Mouse (Mus musculus) adrenal gland, postnatal 36 days (tissue): ENCODE results near the gene Olfr412. TPM values are rescaled to one million over a fixed set of nuclear protein-coding genes. Genes with fewer than 3 reads are reported as not detected.
A peak's percentile ranks its signal among the peaks of the same experiment; 100 is the strongest.

Experiments
- DNase-seq, 2 experiments: peaks; one replicate each; pipeline ENCODE4 v3.0.0; 2021; ENCODE audit warnings: mixed read lengths in 1 of 2
- long read RNA-seq, 2 experiments: library from polyadenylated mRNA; stranded (forward); transcript quantifications; one replicate each; pipeline ENCODE4 v2.0.0; 2021; ENCODE audit warnings: borderline sequencing depth in 2 of 2
- total RNA-seq, 2 experiments: library from RNA; stranded (reverse); gene quantifications; 2 replicates each; pipeline ENCODE4 v1.2.3; 2021

The Olfr412 gene
- total RNA-seq: not detected
- long read RNA-seq, experiment 1: 0 reads
- long read RNA-seq, experiment 2: 0 reads

GRCm38 (mm10) chr11:74361769-74362168 is at the start of gene Olfr412:
Olfr412 (plus strand) TSS chr11:74362069.
- no peak for DNase-seq

GRCm38 (mm10) chr11:74326044-74326443 is 35.8 kb upstream of the Olfr412 start:
- no peak for DNase-seq

- DNase-seq: no peak
Measured at GRCm38 (mm10) chr11:74328781-74329180, 33.1 kb upstream of the Olfr412 start.

GRCm38 (mm10) chr11:74337931-74338330 is 23.9 kb upstream of the Olfr412 start, which contains the start of gene Olfr410:
Olfr410 (minus strand) TSS chr11:74338031.
- DNase-seq: no peak

GRCm38 (mm10) chr11:74352550-74352949 is 9.3 kb upstream of the Olfr412 start, which contains the start of gene Olfr411:
Olfr411 (minus strand) TSS chr11:74352650.
- no peak for DNase-seq

- DNase-seq: peak; percentile 75 to 78
Measured at GRCm38 (mm10) chr11:74371393-74372100, 9.7 kb downstream of the Olfr412 start.

GRCm38 (mm10) chr11:74376847-74377246 is 15.0 kb downstream of the Olfr412 start:
- peak; percentile 47 to 72 for DNase-seq

- DNase-seq: peak; percentile 49 to 57
Measured at GRCm38 (mm10) chr11:74379166-74379873, 17.5 kb downstream of the Olfr412 start.

GRCm38 (mm10) chr11:74385674-74386073 is 23.8 kb downstream of the Olfr412 start:
- peak; percentile 38 to 46 for DNase-seq

GRCm38 (mm10) chr11:74387203-74387602 is 25.3 kb downstream of the Olfr412 start:
- no peak for DNase-seq

GRCm38 (mm10) chr11:74391899-74392298 is 30.0 kb downstream of the Olfr412 start:
- no peak for DNase-seq

- DNase-seq: no peak
Measured at GRCm38 (mm10) chr11:74392903-74393302, 31.0 kb downstream of the Olfr412 start.

- peak; percentile 67 to 74 for DNase-seq
Measured at GRCm38 (mm10) chr11:74393489-74393888, 31.6 kb downstream of the Olfr412 start.

- peak; percentile 64 to 66 for DNase-seq
Measured at GRCm38 (mm10) chr11:74395583-74395982, 33.7 kb downstream of the Olfr412 start.

GRCm38 (mm10) chr11:74402126-74402525 is 40.3 kb downstream of the Olfr412 start:
- DNase-seq: no peak

- DNase-seq: no peak
Measured at GRCm38 (mm10) chr11:74404216-74404615, 42.3 kb downstream of the Olfr412 start.

GRCm38 (mm10) chr11:74405201-74405600 is 43.3 kb downstream of the Olfr412 start:
- DNase-seq: no peak

GRCm38 (mm10) chr11:74408587-74409446 is 46.9 kb downstream of the Olfr412 start:
- DNase-seq: peak; percentile 99

GRCm38 (mm10) chr11:74409447-74409754 is 47.5 kb downstream of the Olfr412 start:
- DNase-seq: no peak

- peak; percentile 71 to 77 for DNase-seq
Measured at GRCm38 (mm10) chr11:74409757-74410174, 47.9 kb downstream of the Olfr412 start.

GRCm38 (mm10) chr11:74411943-74412342 is 50.1 kb downstream of the Olfr412 start:
- no peak for DNase-seq

- DNase-seq: no peak
Measured at GRCm38 (mm10) chr11:74412462-74412861, 50.6 kb downstream of the Olfr412 start.
